Mouse (Mus musculus) kidney, adult 2 months (tissue): ENCODE data around the gene Bcas3.

Experiments used
- CTCF ChIP-seq: fragments of 200-500 bp; conservative IDR thresholded peaks from 2 replicates; pipeline ENCODE4 v1.5.1; 2011; ENCODE audit warnings: low read depth, mild to moderate bottlenecking, control low read depth, low read length, moderate library complexity, mixed read lengths; ENCODE audit not compliant: insufficient read depth, insufficient read length
- POLR2A ChIP-seq: fragments of 200-500 bp; IDR thresholded peaks from one replicate; pipeline ENCODE4 v1.6.1; 2011; ENCODE audit warnings: low read depth, low read length, control low read depth

- TF ChIP-seq CTCF (no peak), POLR2A (no peak)
Observed at GRCm38 (mm10) chr11:85707496-85707895, 354.5 kb downstream of the Bcas3 start.
